Mouse (Mus musculus) megakaryocyte, embryonic 14.5 days (primary cell): Measurements from ENCODE around the gene Nebl. TPM values are rescaled to one million over a fixed set of nuclear protein-coding genes. Genes with fewer than 3 reads are reported as not detected.
A peak's percentile ranks its signal among the peaks of the same experiment; 100 is the strongest.

Experiments used
- H3K27me3 ChIP-seq: replicated peaks from 2 replicates; pipeline ENCODE3; 2012; ENCODE audit warnings: inconsistent platforms
- H3K36me3 ChIP-seq: replicated peaks from 2 replicates; pipeline ENCODE3; 2012; ENCODE audit warnings: low read length, inconsistent platforms, mixed read lengths
- H3K4me1 ChIP-seq: 2 replicates; pipeline ENCODE4 v1.6.1; 2012; ENCODE audit warnings: inconsistent platforms
- H3K4me3 ChIP-seq: replicated peaks from 2 replicates; pipeline ENCODE3; 2012; ENCODE audit warnings: moderate library complexity, mild to moderate bottlenecking, inconsistent platforms
- H3K9me3 ChIP-seq: 2 replicates; pipeline ENCODE4 v1.6.1; 2012; ENCODE audit warnings: inconsistent platforms
- FLI1 ChIP-seq: IDR thresholded peaks from 2 replicates; pipeline ENCODE4 v1.6.1; 2012; ENCODE audit warnings: low read length, inconsistent platforms, mixed read lengths
- GATA1 ChIP-seq: IDR thresholded peaks from 3 replicates; pipeline ENCODE4 v1.6.1; 2012; ENCODE audit warnings: mixed read lengths, low read length, inconsistent platforms, borderline replicate concordance
- polyA plus RNA-seq: library from polyadenylated mRNA; stranded (reverse); fragments of >175 nt; gene quantifications from 2 replicates; pipeline ENCODE4 v1.2.3, GENCODE M21; 2012; ENCODE audit warnings: low replicate concordance; ENCODE audit not compliant: insufficient read depth

Gene Nebl
- polyA plus RNA-seq, 1 experiment = 0.04 TPM

DNA sequence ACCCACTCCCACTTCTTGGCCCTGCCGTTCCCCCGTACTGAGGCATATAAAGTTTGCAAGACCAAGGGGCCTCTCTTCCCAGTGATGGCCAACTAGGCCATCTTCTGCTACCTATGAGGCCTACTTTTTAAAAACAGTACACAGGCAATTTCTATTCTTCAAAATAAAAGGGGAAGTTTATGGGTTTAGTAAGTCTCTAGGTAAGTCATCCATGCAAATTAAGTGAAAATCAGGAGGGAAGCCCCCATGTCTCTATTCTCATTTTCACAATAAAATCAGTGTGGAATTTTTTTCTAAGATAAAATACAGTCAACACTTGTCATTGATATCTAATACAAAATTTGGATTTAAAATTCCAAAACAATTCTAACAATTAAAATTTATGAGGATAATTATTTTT lies 341.4 kb downstream of the Nebl start:
- TF ChIP-seq GATA1 (no peak), FLI1 (no peak)
- no peak overlapping the region for H3K4me3 ChIP-seq
- H3K4me1 ChIP-seq = no peaks in the 10 kb centered on the region; the same call in 1 of the 2 replicates
- no peaks in the 10 kb centered on the region for H3K36me3 ChIP-seq
- no peaks in the 10 kb centered on the region for H3K27me3 ChIP-seq
- no peaks in the 10 kb centered on the region for H3K9me3 ChIP-seq

DNA sequence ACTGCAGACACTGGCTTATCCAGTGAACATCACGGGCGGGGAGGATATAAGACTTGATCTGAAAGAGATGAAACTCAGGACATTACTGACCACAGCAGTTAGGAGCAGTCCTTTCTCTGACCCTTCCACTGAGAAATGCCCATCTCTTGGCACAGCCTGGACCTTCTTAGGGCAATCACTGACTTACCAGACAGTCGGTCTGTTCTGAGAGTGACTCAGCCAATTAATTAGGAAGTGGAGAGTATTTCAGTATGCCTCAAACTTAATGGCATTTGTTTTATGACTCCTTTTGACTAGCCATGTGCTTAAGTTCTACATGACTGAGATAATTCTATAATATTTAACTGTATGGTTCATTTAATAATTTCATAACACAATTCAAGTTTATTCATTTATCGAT lies 341.9 kb downstream of the Nebl start:
- Histone ChIP-seq H3K27me3 (no peaks in the 10 kb centered on the region), H3K4me1 (no peaks in the 10 kb centered on the region; the same call in 1 of the 2 replicates), H3K36me3 (no peaks in the 10 kb centered on the region), H3K9me3 (no peaks in the 10 kb centered on the region), H3K4me3 (no peak overlapping the region)
- TF ChIP-seq GATA1 = no peak
- TF ChIP-seq FLI1 = no peak

DNA sequence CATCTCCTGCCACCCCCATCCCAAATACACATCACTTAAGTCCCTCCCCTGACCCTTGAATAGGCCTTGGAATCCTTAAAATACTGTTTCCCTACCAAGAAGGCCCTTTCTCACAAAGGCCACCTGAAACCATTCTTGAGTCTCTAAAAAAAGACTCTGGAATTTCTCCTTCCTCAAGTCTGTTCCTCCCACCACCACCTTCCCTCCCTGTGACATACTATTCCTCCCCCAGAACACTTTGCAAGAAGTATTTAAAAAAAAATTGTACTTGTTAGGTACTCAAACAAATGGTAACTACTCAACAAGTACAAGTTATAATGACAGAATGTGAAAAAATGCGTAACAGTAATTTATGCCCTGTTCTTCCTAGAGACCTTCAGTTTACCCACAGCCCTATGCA lies 349.0 kb downstream of the Nebl start:
- no peaks in the 10 kb centered on the region for H3K27me3 ChIP-seq
- no peaks in the 10 kb centered on the region for H3K4me1 ChIP-seq
- TF ChIP-seq GATA1 (no peak), FLI1 (no peak)
- no peaks in the 10 kb centered on the region for H3K9me3 ChIP-seq
- no peaks in the 10 kb centered on the region for H3K36me3 ChIP-seq
- H3K4me3 ChIP-seq = no peak overlapping the region

DNA sequence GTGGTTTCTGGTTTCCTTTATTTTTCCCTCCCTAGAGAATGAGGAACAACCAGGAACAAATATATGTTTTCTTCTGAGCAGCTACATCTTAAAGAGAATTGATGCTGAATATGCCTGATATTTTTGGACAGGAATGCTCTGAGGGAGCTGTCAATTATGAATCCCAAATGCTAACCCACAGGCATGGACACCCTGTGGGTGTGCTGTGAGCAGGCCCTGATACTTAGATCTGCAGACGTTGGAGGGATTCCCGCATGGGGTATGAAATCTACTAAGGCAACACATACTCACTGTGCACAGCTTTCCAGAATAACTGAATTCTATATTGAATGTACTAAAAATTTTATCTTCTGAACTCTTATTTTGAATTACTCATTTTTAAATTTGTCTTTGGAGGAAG lies 355.3 kb downstream of the Nebl start:
- H3K27me3 ChIP-seq = no peaks in the 10 kb centered on the region
- no peak overlapping the region for H3K4me3 ChIP-seq
- no peaks in the 10 kb centered on the region for H3K36me3 ChIP-seq
- H3K4me1 ChIP-seq = no peaks in the 10 kb centered on the region
- TF ChIP-seq GATA1 = no peak
- no peak for TF ChIP-seq FLI1
- H3K9me3 ChIP-seq = no peaks in the 10 kb centered on the region

DNA sequence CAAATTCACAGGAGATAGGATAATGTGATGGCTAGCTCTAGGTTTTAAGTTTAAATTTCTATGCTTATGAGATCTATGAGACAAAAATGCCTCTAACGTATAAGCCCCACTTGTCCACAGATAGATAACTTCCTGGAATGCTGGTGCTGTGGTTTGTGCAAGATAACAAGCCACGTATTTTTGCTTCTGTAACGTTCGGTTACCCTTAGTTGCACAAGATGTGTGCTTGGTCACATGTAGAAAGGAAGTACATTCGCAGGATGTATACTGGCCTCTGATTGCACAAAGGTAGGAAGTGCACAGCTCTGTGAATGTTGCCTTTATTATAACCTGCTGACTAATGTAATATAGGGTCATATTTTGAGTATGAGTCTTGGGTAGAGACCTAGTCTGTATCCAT lies 365.6 kb downstream of the Nebl start:
- Histone ChIP-seq H3K27me3 (no peaks in the 10 kb centered on the region), H3K9me3 (no peaks in the 10 kb centered on the region), H3K4me1 (peaks cover 25% of the 10 kb centered on the region), H3K36me3 (no peaks in the 10 kb centered on the region), H3K4me3 (peak overlapping the region; percentile 12)
- TF ChIP-seq GATA1 (no peak; the same call in 2 of the 3 replicates), FLI1 (no peak)

DNA sequence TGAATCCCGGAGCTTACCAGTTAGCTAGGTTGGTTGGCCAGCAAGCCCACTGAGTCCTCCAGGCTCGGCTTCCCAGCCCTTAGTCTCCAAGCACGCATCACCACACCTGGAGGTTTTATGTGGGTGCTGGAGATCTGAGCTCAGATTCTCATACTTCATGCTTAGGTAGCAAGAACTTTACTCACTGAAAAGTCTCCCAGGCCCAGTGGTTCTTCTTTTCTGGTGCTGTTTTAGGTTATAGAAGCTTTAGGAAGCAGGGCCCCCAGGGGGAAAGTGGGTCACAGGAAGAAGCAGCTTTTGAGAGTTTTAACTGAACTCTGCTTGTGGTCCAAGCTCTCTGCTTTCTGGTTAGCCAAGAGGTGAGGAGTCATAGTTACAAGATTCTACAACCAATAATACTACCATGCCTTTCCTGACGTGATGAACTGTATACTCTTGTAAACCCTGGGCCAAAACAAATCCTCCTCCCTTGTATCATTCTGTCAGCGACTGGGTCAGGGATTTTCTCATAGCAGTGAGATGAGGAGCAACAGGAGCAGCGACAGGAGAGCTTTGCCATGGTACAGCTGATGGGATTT lies 366.2 kb downstream of the Nebl start:
- no peak for TF ChIP-seq GATA1
- TF ChIP-seq FLI1 = no peak
- Histone ChIP-seq H3K4me1 (peaks cover 25% of the 10 kb centered on the region), H3K27me3 (no peaks in the 10 kb centered on the region), H3K9me3 (no peaks in the 10 kb centered on the region), H3K4me3 (no peak overlapping the region), H3K36me3 (no peaks in the 10 kb centered on the region)

DNA sequence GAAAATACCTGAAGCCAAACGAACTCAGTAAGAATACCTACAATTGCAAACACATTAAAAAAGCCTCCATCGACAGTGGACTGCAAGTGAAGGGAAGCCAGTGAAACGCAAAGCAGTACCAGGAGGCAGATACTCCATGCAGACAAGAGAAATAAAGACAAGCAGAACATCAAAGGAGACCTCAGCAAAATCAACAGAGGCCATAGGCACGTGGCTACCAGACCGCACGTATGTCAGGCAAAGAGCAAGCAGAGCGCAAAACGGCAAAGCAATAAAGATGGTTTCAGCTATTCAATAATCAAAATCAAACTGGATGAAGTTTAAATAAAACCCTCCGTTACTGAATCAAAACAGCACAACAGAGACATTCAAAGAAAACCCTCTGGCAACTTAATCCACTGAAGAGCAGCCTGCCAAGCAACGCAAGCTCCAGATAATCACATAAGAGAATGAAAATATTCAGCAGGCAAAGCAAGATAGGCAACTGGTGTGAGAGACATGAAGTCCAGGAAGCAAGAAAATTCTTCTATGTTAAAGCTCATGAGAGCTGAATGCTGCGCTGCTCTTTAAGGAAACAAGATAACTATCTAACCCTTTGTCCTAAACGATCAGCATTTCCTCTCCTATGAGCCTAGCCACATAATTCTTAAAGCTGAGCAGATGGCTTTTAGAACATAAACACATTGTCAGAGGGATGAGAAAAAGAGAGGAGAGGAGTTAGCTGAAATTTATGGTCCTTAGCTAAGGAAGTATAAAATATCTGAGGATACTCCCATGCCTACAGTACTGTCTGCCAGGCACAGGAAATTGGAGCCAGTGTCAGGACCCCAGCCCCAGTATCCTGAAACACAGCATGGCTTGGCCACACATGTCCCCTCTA lies 367.7 kb downstream of the Nebl start:
- TF ChIP-seq GATA1 (no peak), FLI1 (no peak)
- Histone ChIP-seq H3K9me3 (no peaks in the 10 kb centered on the region), H3K4me3 (no peak overlapping the region), H3K36me3 (no peaks in the 10 kb centered on the region), H3K4me1 (peaks cover 25% of the 10 kb centered on the region), H3K27me3 (no peaks in the 10 kb centered on the region)

DNA sequence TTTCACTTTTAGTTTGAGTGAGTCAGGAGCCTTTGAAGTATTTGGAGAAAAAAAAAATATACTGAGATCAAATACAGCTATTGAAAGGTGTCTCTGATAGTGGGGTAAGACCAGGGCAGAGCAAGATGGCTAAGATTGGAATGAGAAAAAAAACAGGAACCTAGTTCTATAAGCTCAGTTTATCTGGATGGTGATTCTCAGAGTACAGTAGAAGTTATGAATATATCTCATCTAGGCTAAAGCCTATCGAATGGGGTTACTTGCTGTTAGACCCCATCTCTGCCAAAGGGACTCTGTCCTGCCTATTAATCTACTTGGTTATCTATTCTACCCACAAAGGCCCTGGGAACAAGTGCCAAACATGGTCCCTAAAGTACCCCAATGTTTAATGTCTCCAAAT lies 369.1 kb downstream of the Nebl start:
- TF ChIP-seq FLI1 = no peak
- no peak for TF ChIP-seq GATA1
- Histone ChIP-seq H3K4me3 (no peak overlapping the region), H3K36me3 (no peaks in the 10 kb centered on the region), H3K27me3 (no peaks in the 10 kb centered on the region), H3K9me3 (no peaks in the 10 kb centered on the region), H3K4me1 (peaks cover 25% of the 10 kb centered on the region)

DNA sequence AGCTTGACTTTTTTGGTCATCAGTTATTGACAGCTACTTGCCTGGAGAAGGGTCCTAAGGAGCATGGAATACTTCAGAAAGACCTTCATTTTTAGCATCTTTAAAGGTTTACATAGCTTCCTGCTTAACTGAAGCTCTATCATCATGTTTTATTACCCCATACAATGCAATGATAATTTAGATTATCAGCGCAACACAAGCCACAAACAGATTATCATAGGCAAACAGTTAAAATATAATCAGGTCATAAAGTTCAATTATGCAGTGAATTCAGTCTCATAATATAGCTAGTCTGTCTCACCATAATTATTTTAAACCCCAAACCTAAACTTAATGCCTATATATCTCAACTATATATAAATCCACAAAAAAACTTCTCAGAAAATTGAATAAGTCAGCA lies 386.6 kb downstream of the Nebl start:
- Histone ChIP-seq H3K4me3 (no peak overlapping the region), H3K27me3 (no peaks in the 10 kb centered on the region), H3K9me3 (no peaks in the 10 kb centered on the region), H3K4me1 (no peaks in the 10 kb centered on the region), H3K36me3 (no peaks in the 10 kb centered on the region)
- TF ChIP-seq GATA1 = no peak
- TF ChIP-seq FLI1 = no peak

DNA sequence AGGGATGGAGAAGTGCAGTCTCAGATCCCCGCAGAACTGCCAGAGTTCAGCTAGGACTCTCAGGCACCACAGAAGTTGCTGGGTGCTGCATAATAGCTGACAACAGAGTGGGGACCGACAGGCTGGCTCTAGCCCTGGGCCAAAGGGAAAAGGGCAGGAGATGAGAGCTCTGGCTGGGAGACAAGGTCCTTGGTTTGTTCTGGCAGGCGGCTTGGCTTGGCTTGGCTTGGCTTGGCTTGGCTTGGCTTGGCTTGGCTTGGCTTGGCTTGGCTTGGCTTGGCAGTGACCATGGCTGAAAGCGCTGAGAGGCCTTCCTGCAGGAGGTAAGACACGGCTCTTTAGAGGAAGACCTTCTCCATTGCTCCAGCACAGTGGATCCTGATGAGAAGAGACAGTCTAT lies 395.8 kb downstream of the Nebl start:
- Histone ChIP-seq H3K27me3 (no peaks in the 10 kb centered on the region), H3K4me3 (no peak overlapping the region), H3K4me1 (no peaks in the 10 kb centered on the region), H3K36me3 (no peaks in the 10 kb centered on the region), H3K9me3 (peaks cover 9% of the 10 kb centered on the region)
- TF ChIP-seq FLI1 (no peak), GATA1 (no peak)

DNA sequence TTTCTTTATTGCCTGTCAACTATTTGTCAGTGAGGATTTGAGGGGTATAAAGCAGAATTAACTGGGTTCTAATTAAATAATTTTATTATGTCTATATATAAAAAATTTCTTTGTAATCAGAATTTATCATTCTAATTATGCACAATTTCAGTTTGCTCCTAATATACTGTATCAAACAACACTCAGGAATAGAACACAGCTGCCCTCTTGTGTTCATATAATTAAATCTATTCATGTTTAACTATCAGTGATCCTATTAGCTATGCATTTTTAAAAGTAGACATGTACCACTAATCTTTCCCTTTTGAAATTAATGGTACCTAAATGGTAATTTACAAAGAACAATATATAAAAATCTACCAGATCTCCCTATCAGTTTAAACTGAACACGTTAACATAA lies 404.7 kb downstream of the Nebl start:
- H3K9me3 ChIP-seq = no peaks in the 10 kb centered on the region
- no peak for TF ChIP-seq GATA1
- no peak for TF ChIP-seq FLI1
- no peaks in the 10 kb centered on the region for H3K36me3 ChIP-seq
- no peaks in the 10 kb centered on the region for H3K4me1 ChIP-seq
- H3K27me3 ChIP-seq = no peaks in the 10 kb centered on the region
- H3K4me3 ChIP-seq = no peak overlapping the region
